Mouse (Mus musculus) lung, postnatal 0 days (tissue): ENCODE data around the gene Dnajc5.

Source experiments
- CTCF ChIP-seq: IDR thresholded peaks from 2 replicates; pipeline ENCODE4 v1.5.1; 2016; ENCODE audit warnings: antibody characterized with exemption, mild to moderate bottlenecking
- EP300 ChIP-seq: IDR thresholded peaks from 2 replicates; pipeline ENCODE4 v1.6.1; 2016; ENCODE audit warnings: antibody characterized with exemption, mild to moderate bottlenecking, control low read depth

DNA sequence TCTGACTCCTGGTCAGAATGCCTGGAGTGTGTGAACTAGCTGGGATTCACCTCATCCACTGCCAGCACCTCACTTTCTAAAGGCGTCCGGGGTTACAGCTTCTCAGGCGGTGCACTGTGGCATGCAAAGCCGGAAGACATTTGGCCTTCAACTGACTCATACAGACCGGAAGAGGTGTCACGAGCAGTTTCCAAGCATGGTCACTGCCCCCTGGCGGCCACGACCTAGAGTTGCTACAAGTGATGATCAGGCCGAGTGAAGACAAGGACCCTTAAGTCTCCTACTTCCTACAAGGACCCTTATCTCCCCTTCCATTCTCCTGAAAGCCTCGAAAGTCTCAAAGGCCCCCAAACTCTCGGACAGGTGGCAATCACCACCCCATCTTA lies 60.7 kb downstream of the Dnajc5 start:
- TF ChIP-seq CTCF (peak; percentile 94), EP300 (no peak)
